Mouse (Mus musculus) midbrain, embryonic 16.5 days (tissue): ENCODE measurements around the gene C130032M10Rik. TPM values are rescaled to one million over a fixed set of nuclear protein-coding genes. Genes with fewer than 3 reads are reported as not detected.

Source experiments
- ATAC-seq: fragments of 200-750 bp; cut with Nextera tagmentation; 2 replicates; pipeline ENCODE4 v1.8.0; 2017; ENCODE audit warnings: moderate TSS enrichment
- H3K27ac ChIP-seq: fragments of 300-500 bp; sonication (generic); 2 replicates; pipeline ENCODE4 v1.5.1; 2014; ENCODE audit warnings: mild to moderate bottlenecking, low read length, mixed read lengths
- H3K27me3 ChIP-seq: fragments of 300-500 bp; sonication (generic); 2 replicates; pipeline ENCODE4 v1.6.1; 2014; ENCODE audit warnings: low read depth, low read length, mixed read lengths; ENCODE audit not compliant: control insufficient read depth, insufficient read depth
- H3K36me3 ChIP-seq: fragments of 300-500 bp; sonication (generic); 2 replicates; pipeline ENCODE4 v1.6.1; 2014; ENCODE audit warnings: mild to moderate bottlenecking, low read length, moderate library complexity, mixed read lengths; ENCODE audit not compliant: control insufficient read depth, insufficient read depth
- H3K4me1 ChIP-seq: fragments of 300-500 bp; sonication (generic); 2 replicates; pipeline ENCODE4 v1.6.1; 2014; ENCODE audit warnings: mild to moderate bottlenecking, low read length, mixed read lengths; ENCODE audit not compliant: control insufficient read depth, insufficient read depth
- H3K4me2 ChIP-seq: fragments of 300-500 bp; sonication (generic); 2 replicates; pipeline ENCODE4 v1.6.1; 2014; ENCODE audit warnings: mild to moderate bottlenecking, low read length, mixed read lengths
- H3K4me3 ChIP-seq: fragments of 300-500 bp; sonication (generic); 2 replicates; pipeline ENCODE4 v1.5.1; 2014; ENCODE audit warnings: low read depth, mild to moderate bottlenecking, low read length, moderate library complexity, mixed read lengths
- H3K9ac ChIP-seq: fragments of 300-500 bp; sonication (generic); 2 replicates; pipeline ENCODE4 v1.6.1; 2014; ENCODE audit warnings: low read depth, low read length, mixed read lengths
- H3K9me3 ChIP-seq: fragments of 300-500 bp; sonication (generic); replicated peaks from 2 replicates; pipeline ENCODE4 v1.6.1; 2014; ENCODE audit warnings: mild to moderate bottlenecking, low read length, mixed read lengths; ENCODE audit not compliant: control insufficient read depth, poor library complexity, severe bottlenecking
- WGBS: fragments of 180-500 bp; shearing (Covaris S2); extraction: QIAGEN DNeasy Blood & Tissue Kit; methylation state at CpG from one replicate; pipeline ENCODE4 v1.1.7; 2014; 5-methylcytosine and 5-hydroxymethylcytosine counted together
- polyA plus RNA-seq: library from polyadenylated mRNA; unstranded; fragments of >200 nt; fragmentation: Nextera tagmentation; extraction: Ambion mirVana; gene quantifications from 2 replicates; pipeline ENCODE4 v1.2.1, GENCODE M21; 2015

Gene C130032M10Rik
- polyA plus RNA-seq, 1 experiment from 2014 or later, result not detected

DNA sequence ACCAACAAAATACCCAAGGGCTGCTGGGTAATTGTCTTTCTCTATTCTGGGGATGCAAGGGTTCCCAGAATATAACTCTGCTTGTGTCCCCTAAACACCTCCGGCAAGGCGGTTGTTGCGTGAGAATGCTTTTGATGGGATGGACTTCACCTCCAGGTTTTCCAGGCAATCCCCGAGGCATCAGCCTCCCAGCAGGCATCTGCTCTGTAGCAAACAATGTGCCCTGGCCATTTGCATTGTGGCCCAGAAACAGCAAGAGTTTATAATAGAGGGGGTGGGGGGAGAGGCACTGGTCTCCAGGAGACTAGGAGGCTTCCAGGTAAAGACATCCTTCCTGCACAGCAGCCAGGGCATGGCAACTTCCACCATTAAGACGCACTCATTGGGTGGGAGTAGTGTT is 33.6 kb downstream of the C130032M10Rik start:
- no peaks in the 10 kb centered on the region for H3K27me3 ChIP-seq
- no peak overlapping the region for H3K27ac ChIP-seq
- H3K4me2 ChIP-seq, result no peak overlapping the region
- ATAC-seq, result no peak
- no peak overlapping the region for H3K9ac ChIP-seq
- no peaks in the 10 kb centered on the region for H3K4me1 ChIP-seq
- 14% methylated on average over 5 of the region's 5 CpGs for WGBS
- H3K9me3 ChIP-seq, result no peaks in the 10 kb centered on the region
- H3K4me3 ChIP-seq, result no peak overlapping the region
- no peaks in the 10 kb centered on the region for H3K36me3 ChIP-seq

DNA sequence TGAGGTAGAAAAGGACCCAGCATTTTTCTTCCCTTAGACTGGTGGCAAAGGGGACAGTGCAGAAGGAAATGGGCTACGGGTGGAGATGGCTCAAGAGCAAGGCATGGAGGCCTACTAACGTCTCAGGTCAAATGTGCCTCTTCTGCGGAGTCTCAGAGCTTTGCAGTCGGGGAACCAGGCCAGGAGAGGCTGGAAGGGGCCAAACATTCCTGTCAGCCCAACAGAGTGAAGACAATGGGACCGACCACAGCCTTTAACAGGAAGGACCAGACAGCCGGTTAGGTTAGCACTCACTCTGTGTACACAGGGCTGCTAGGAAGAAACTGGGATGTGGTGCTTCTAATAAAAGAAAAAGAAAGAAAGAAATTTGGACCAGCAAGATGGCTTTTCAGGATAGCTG is 34.5 kb downstream of the C130032M10Rik start:
- Histone ChIP-seq H3K27me3 (no peaks in the 10 kb centered on the region), H3K9ac (no peak overlapping the region), H3K4me1 (no peaks in the 10 kb centered on the region), H3K36me3 (no peaks in the 10 kb centered on the region), H3K9me3 (no peaks in the 10 kb centered on the region), H3K27ac (no peak overlapping the region), H3K4me3 (no peak overlapping the region), H3K4me2 (no peak overlapping the region)
- no peak for ATAC-seq
- WGBS, result 27% methylated on average over 6 of the region's 6 CpGs

DNA sequence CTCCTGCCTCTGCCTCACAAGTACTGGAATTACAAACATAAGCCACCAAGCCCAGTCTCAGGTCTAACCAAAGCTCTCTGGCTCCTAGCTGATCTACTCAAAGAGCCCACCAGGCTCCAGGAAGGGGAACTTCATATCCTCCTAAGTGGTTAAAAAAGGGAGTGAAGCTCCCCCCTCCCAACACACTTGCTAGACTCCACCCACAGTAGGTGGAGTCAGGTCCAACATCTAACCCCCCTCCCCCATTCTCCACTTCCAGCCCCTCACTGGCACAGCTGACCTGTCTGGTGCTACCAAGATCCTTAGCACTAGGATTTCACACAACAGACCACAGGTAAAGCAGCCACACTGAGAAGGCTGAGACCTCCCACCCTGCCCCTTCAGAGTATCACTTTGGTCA is 38.3 kb downstream of the C130032M10Rik start:
- Histone ChIP-seq H3K4me3 (no peak overlapping the region), H3K9me3 (no peaks in the 10 kb centered on the region), H3K36me3 (no peaks in the 10 kb centered on the region), H3K9ac (no peak overlapping the region), H3K27ac (no peak overlapping the region), H3K27me3 (peaks cover 5% of the 10 kb centered on the region), H3K4me1 (no peaks in the 10 kb centered on the region), H3K4me2 (no peak overlapping the region)
- no peak for ATAC-seq

DNA sequence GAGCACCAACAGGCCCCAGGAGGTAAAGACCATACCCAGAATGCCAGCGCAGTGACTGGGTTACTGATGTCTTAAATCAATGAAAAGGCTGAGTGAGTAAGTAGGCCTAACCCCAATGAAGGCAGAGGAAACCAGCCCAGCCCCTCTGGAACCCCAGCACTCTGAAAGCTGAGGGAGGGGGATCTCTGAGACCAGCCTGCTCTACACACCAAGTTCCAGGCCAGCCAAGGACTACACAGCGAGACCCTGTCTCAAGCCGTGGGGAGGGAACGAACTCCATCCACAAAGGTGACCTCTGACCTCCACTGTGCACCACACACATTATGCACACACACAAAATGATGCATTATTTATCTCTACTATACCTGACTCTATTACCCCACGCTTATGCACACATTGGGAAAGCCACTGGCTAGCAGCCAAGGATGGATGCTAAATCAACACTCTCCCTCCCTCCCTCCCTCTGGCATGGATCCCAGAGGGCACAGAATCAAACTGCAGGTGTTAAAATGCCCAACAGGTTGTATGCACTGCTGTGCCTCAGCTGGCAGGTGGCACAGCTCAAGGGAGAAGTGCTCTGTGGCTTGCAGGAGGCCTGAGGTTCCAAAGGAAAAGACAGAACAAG is 39.0 kb downstream of the C130032M10Rik start:
- no peaks in the 10 kb centered on the region for H3K9me3 ChIP-seq
- no peak overlapping the region for H3K4me2 ChIP-seq
- H3K4me3 ChIP-seq, result no peak overlapping the region
- no peak overlapping the region for H3K9ac ChIP-seq
- H3K27me3 ChIP-seq, result peaks cover 11% of the 10 kb centered on the region
- no peaks in the 10 kb centered on the region for H3K4me1 ChIP-seq
- ATAC-seq, result no peak
- no peaks in the 10 kb centered on the region for H3K36me3 ChIP-seq
- no peak overlapping the region for H3K27ac ChIP-seq
- WGBS, result 63% methylated on average over 5 of the region's 5 CpGs

DNA sequence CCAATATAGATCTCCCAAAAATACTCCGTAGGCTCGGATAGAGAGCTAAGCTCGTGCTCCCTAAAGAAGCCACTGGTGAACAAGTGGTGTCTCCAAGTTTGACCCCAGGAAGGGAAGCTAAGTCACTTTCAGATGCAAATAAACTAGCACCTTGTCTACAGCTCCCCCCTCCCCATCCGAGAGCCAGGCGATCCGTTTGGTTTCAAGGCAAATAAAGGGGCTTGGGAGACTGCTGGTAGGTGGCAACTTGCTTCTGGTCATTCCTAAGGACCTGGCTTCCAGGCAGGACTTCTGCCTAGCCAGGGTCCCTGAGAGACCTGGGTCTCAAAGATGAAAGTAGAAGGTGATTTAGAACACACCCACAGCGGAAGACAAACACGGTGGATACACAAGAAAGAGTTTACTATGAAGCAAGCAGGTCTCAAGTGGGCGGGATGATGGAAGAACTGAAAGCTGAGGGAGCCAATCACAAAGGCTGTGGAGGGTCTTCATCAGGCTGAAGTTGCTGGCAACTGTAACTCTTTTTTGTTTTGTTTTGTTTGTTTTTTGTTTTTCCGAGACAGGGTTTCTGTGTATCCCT is 40.9 kb downstream of the C130032M10Rik start:
- no peak overlapping the region for H3K4me2 ChIP-seq
- H3K9ac ChIP-seq, result no peak overlapping the region
- ATAC-seq, result no peak
- H3K4me1 ChIP-seq, result peaks cover 5% of the 10 kb centered on the region
- H3K9me3 ChIP-seq, result no peaks in the 10 kb centered on the region
- no peaks in the 10 kb centered on the region for H3K36me3 ChIP-seq
- H3K27me3 ChIP-seq, result peaks cover 21% of the 10 kb centered on the region
- H3K4me3 ChIP-seq, result no peak overlapping the region
- 35% methylated on average over 10 of the region's 10 CpGs for WGBS
- H3K27ac ChIP-seq, result no peak overlapping the region

DNA sequence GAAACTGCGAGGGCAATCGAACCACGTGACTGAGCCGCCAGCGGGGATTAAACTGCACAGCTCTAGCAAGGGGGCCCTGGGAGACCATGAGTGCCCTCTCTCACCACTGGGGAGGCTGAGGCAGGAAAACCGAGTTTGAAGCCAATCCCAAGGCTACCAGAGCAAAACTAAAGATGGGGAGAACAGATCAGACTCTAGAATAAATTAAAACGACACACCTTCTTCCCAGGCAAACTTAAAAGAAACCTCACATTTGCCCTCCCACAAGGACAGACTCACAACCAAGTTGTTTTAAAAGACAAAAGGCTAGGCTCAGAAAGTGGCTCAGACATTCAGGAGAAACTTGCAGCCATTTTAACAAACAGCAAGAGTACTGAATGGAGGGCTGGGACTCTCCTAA is 41.6 kb downstream of the C130032M10Rik start:
- Histone ChIP-seq H3K4me3 (no peak overlapping the region), H3K27ac (no peak overlapping the region), H3K27me3 (peaks cover 25% of the 10 kb centered on the region), H3K36me3 (no peaks in the 10 kb centered on the region), H3K4me1 (peaks cover 8% of the 10 kb centered on the region), H3K4me2 (no peak overlapping the region), H3K9me3 (no peaks in the 10 kb centered on the region), H3K9ac (no peak overlapping the region)
- WGBS, result 23% methylated on average over 7 of the region's 7 CpGs
- no peak for ATAC-seq

DNA sequence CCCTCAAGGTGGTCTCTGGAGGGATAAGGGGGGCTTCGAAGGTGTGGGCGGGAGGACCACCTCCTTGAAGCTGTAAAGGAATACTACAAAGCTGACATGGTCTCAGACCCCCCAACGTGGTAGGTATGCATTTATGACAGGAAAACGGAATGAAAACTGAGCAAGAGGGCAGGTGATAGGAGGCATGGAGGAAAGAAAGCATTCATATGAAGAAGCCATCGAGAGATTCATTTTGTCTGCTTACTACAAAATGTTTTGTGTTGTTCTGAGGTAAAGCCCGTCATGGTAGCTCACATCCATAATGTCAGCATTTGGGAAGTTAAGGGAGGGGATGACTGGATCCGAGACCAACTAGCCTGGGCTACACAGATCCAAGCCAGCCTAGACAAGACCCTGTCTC is 44.6 kb downstream of the C130032M10Rik start:
- Histone ChIP-seq H3K4me1 (peaks cover 22% of the 10 kb centered on the region), H3K27ac (no peak overlapping the region), H3K36me3 (no peaks in the 10 kb centered on the region), H3K9me3 (no peaks in the 10 kb centered on the region), H3K4me3 (no peak overlapping the region), H3K9ac (no peak overlapping the region), H3K4me2 (no peak overlapping the region), H3K27me3 (peaks cover 40% of the 10 kb centered on the region)
- ATAC-seq, result no peak
- WGBS, result 13% methylated on average over 7 of the region's 7 CpGs

DNA sequence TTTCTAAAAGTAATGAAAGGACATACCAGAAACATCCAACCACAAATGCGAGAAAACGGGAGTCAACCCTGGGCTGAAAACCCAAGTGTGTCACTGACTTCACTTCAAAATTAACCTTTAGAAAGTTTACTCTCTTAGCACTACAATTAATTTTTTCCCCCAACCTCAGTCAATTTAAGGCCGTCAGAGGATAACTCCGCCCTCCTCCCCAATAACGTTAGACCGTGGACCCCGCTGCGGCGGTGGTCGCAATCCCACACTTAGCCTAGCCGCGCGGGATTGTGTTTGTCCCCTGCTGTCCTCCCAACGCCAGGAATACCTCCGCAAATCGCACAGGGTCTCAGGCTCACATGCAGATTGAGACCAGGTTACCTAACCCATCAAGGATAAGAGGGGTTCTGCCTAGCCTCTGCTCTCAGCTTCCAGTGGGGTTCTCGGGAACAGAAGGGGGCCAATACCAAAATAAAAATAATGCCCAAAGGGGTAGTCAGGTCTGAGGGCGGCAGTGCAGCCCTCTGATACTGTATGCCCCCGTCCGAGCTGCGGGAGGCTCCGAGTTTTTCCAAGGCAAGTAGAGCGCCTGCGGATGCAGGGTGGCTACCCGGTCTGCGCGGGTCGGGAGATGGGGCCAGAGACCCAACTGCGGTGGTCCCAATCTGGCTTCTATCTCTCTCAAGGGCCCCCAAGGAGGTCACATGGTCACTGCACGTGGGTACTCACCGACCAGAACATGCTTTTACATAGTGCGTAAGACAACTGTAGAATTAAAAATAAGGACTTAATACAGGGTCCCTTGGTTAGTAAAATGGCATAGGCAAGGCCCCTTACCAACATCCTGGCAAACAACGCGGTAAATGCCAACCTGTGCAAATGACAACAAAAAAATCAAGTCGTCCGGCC is 45.5 kb downstream of the C130032M10Rik start:
- Histone ChIP-seq H3K4me1 (peaks cover 22% of the 10 kb centered on the region), H3K9ac (no peak overlapping the region), H3K27ac (no peak overlapping the region), H3K27me3 (peaks cover 40% of the 10 kb centered on the region), H3K4me3 (peak overlapping the region; percentile 13; the same call in 1 of the 2 replicates), H3K9me3 (no peaks in the 10 kb centered on the region), H3K36me3 (no peaks in the 10 kb centered on the region), H3K4me2 (peak overlapping the region; percentile 26)
- 2% methylated on average over 36 of the region's 36 CpGs for WGBS
- ATAC-seq, result no peak

DNA sequence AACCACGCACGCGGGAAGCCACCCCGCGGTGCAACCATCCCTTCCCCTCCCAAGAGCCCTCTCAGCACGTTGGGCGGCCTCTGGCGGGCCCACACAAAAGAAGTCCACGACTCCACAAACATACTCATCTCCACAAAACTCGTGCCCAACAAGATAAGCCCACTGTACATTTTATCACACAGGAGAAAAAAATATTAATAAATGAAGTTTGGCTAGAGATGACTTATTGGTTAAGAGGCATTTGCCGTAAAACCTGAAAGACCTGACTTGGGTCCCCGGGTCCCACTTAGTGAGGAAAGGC is 46.1 kb downstream of the C130032M10Rik start:
- Histone ChIP-seq H3K4me3 (peak overlapping the region; percentile 13; the same call in 1 of the 2 replicates), H3K27ac (no peak overlapping the region), H3K4me1 (peaks cover 22% of the 10 kb centered on the region), H3K27me3 (peaks cover 40% of the 10 kb centered on the region), H3K4me2 (peak overlapping the region; percentile 26; the same call in 1 of the 2 replicates), H3K36me3 (no peaks in the 10 kb centered on the region), H3K9ac (no peak overlapping the region), H3K9me3 (no peaks in the 10 kb centered on the region)
- WGBS, result 1% methylated on average over 12 of the region's 12 CpGs
- ATAC-seq, result no peak
